Mouse (Mus musculus): ENCODE measurements around the gene Krtap20-2. TPM values are rescaled to one million over a fixed set of nuclear protein-coding genes. Genes with fewer than 3 reads are reported as not detected.
"Not testable (repeated sequence)": the region's sequence is repeated elsewhere in the genome, so short reads cannot be mapped to it uniquely, and the experiment has no call there.

The Krtap20-2 gene
- polyA plus RNA-seq (2016; fragmentation: Nextera tagmentation; extraction: Ambion mirVana), result not detected in 2 replicates

- Histone ChIP-seq H3K4me3 (no peak within 1 kb of the TSS), H3K27ac (no peak within 1 kb of the TSS), H3K36me3 (no peaks in the 10 kb centered on the region), H3K4me1 (replicated peaks) (no peaks in the 10 kb centered on the region), H3K27me3 (ENCODE audit: insufficient read depth, poor library complexity, severe bottlenecking) (no peaks in the 10 kb centered on the region), H3K9me3 (no peaks in the 10 kb centered on the region)
- 73% methylated on average over 1 of the region's 1 CpGs for WGBS
- no peak for DNase-seq (ENCODE audit: low spot score)
Observed at GRCm38 (mm10) chr16:89205561-89205960, at the start of gene Krtap20-2. Krtap20-2 (plus strand) TSS chr16:89205861.

- no peaks in the 10 kb centered on the region for H3K27me3 ChIP-seq (ENCODE audit: insufficient read depth, poor library complexity, severe bottlenecking)
- H3K4me3 ChIP-seq, result no peak within 1 kb of the TSS
- H3K4me1 ChIP-seq (replicated peaks), result no peaks in the 10 kb centered on the region
- no peaks in the 10 kb centered on the region for H3K36me3 ChIP-seq
- no peak within 1 kb of the TSS for H3K27ac ChIP-seq
- 0 out of 2 replicates have a peak, but pooled peaks cover 4% of the 10 kb centered on the region for H3K9me3 ChIP-seq
- DNase-seq (ENCODE audit: low spot score), result no peak
- WGBS, result 86% methylated on average over 4 of the region's 4 CpGs
Observed at GRCm38 (mm10) chr16:89157652-89158051, 48.0 kb upstream of the Krtap20-2 start, which contains the start of gene Gm9789. Gm9789 (plus strand) TSS chr16:89157952.

- DNase-seq (ENCODE audit: low spot score); H3K27me3 ChIP-seq (ENCODE audit: insufficient read depth, poor library complexity, severe bottlenecking); H3K4me3 ChIP-seq; H3K9me3 ChIP-seq; H3K4me1 ChIP-seq (replicated peaks); H3K27ac ChIP-seq; H3K36me3 ChIP-seq: not testable (repeated sequence)
Observed at GRCm38 (mm10) chr16:89169190-89169589, 36.5 kb upstream of the Krtap20-2 start, which contains the start of gene Gm7735. Gm7735 (plus strand) TSS chr16:89169490.

- Histone ChIP-seq H3K27ac (no peak within 1 kb of the TSS), H3K27me3 (ENCODE audit: insufficient read depth, poor library complexity, severe bottlenecking) (no peaks in the 10 kb centered on the region), H3K4me3 (no peak within 1 kb of the TSS), H3K4me1 (replicated peaks) (no peaks in the 10 kb centered on the region), H3K9me3 (no peaks in the 10 kb centered on the region), H3K36me3 (no peaks in the 10 kb centered on the region)
- DNase-seq (ENCODE audit: low spot score), result no peak
- 77% methylated on average over 2 of the region's 2 CpGs for WGBS
Observed at GRCm38 (mm10) chr16:89174435-89174834, 31.2 kb upstream of the Krtap20-2 start, which contains the start of gene 1110057P08Rik. 1110057P08Rik (plus strand) TSS chr16:89174735.

GRCm38 (mm10) chr16:89188621-89189020 lies 17.0 kb upstream of the Krtap20-2 start:
- Histone ChIP-seq H3K27me3 (ENCODE audit: insufficient read depth, poor library complexity, severe bottlenecking) (no peaks in the 10 kb centered on the region), H3K4me3 (no peak overlapping the region), H3K9me3 (no peaks in the 10 kb centered on the region), H3K36me3 (no peaks in the 10 kb centered on the region), H3K27ac (no peak overlapping the region), H3K4me1 (replicated peaks) (no peaks in the 10 kb centered on the region)
- 84% methylated on average over 4 of the region's 4 CpGs for WGBS
- no peak for DNase-seq (ENCODE audit: low spot score)

Other genes with a start within 250 kb of the Krtap20-2 start
- not detected in 2 replicates for gene Krtap16-3, start 243.0 kb upstream of the Krtap20-2 start, polyA plus RNA-seq (2016; fragmentation: Nextera tagmentation; extraction: Ambion mirVana)
- gene Krtap22-2, start 195.1 kb upstream of the Krtap20-2 start, polyA plus RNA-seq (2016; fragmentation: Nextera tagmentation; extraction: Ambion mirVana), result not detected in 2 replicates
- not detected in 2 replicates for gene Gm10229, start 190.6 kb upstream of the Krtap20-2 start, polyA plus RNA-seq (2016; fragmentation: Nextera tagmentation; extraction: Ambion mirVana)
- gene Krtap6-1, start 174.2 kb upstream of the Krtap20-2 start, polyA plus RNA-seq (2016; fragmentation: Nextera tagmentation; extraction: Ambion mirVana), result not detected in 2 replicates
- gene Gm10228, start 164.4 kb upstream of the Krtap20-2 start, polyA plus RNA-seq (2016; fragmentation: Nextera tagmentation; extraction: Ambion mirVana), result not detected in 2 replicates
- gene Krtap6-5, start 158.0 kb upstream of the Krtap20-2 start, polyA plus RNA-seq (2016; fragmentation: Nextera tagmentation; extraction: Ambion mirVana), result not detected in 2 replicates
- not detected in 2 replicates for gene 1110025L11Rik, start 141.9 kb upstream of the Krtap20-2 start, polyA plus RNA-seq (2016; fragmentation: Nextera tagmentation; extraction: Ambion mirVana)
- not detected in 2 replicates for gene Krtap6-3, start 121.8 kb upstream of the Krtap20-2 start, polyA plus RNA-seq (2016; fragmentation: Nextera tagmentation; extraction: Ambion mirVana)
- gene Gm6358, start 65.0 kb upstream of the Krtap20-2 start, polyA plus RNA-seq (2016; fragmentation: Nextera tagmentation; extraction: Ambion mirVana), result not detected in 2 replicates
- gene Gm10061, start 54.8 kb upstream of the Krtap20-2 start, polyA plus RNA-seq (2016; fragmentation: Nextera tagmentation; extraction: Ambion mirVana), result not detected in 2 replicates
- gene Gm9789, start 47.9 kb upstream of the Krtap20-2 start, polyA plus RNA-seq (2016; fragmentation: Nextera tagmentation; extraction: Ambion mirVana), result not detected in 2 replicates
- not detected in 2 replicates for gene Gm7735, start 36.4 kb upstream of the Krtap20-2 start, polyA plus RNA-seq (2016; fragmentation: Nextera tagmentation; extraction: Ambion mirVana)
- gene 1110057P08Rik, start 31.1 kb upstream of the Krtap20-2 start, polyA plus RNA-seq (2016; fragmentation: Nextera tagmentation; extraction: Ambion mirVana), result not detected in 2 replicates
- not detected in 2 replicates for gene Krtap21-1, start 198.0 kb downstream of the Krtap20-2 start, polyA plus RNA-seq (2016; fragmentation: Nextera tagmentation; extraction: Ambion mirVana)
- not detected in 2 replicates for gene Krtap6-2, start 214.2 kb downstream of the Krtap20-2 start, polyA plus RNA-seq (2016; fragmentation: Nextera tagmentation; extraction: Ambion mirVana)